Mouse (Mus musculus): ENCODE measurements at regions not wholly inside any gene's neighbourhood (a gene's known extent, or its start where the extent isn't known, plus 50 kb on each side); places are given as distances from the start of the nearest gene placed in this dataset.

DNA sequence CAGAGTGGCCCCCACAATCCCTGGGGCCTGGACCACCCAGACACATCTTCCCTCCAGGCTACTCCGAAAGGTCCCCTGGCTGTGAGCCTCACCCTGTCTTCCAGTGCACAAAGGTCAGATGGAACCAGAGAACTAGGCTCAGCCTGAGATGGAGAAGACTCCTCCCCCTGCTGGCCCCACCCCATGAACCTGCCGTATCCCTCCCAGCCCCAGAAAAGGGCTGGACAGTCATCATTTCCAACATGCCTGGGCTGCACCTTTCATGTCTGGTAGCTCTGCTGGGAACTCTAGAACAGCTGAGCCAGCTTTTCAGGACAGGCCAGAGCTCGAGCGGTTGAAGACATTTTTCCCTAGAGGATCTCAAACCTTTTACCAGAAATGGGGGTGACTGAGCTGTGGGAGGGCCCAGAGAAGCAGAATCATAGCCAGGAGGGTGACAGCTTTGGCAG lies 77.8 kb downstream of the Zfp36l1 start:
- H3K27me3 ChIP-seq (replicated peaks) = no peaks in the 10 kb centered on the region
- H3K4me3 ChIP-seq (replicated peaks) = no peak overlapping the region
- WGBS = 45% methylated on average over 4 of the region's 4 CpGs
- no peak overlapping the region for H3K9ac ChIP-seq
- no peak overlapping the region for H3K27ac ChIP-seq
- H3K36me3 ChIP-seq = no peaks in the 10 kb centered on the region
- ATAC-seq = peak; percentile 81
- peaks cover 9% of the 10 kb centered on the region for H3K4me1 ChIP-seq (replicated peaks)
- H3K4me2 ChIP-seq (replicated peaks) = no peak overlapping the region
- H3K9me3 ChIP-seq = no peaks in the 10 kb centered on the region

DNA sequence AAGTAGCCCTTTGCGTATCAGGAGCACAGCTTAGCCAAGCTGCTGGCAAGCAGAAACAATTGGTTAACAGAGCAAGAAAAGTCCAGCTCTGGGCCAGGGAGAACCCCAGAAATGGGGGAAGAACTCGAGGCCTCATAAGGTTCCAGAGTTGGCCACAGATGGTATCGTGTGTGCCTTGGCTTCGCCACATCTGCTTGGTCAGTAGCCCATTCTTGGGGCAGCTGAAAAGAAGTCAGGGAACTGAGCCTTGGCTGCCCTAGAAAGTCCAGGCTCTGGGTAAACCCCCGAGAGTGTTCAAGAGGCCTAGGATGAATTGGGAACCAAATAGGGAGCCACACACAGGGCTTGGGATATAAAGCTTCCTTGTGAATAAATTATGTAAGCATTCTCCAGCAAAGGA lies 78.7 kb downstream of the Zfp36l1 start:
- WGBS = 93% methylated on average over 5 of the region's 5 CpGs
- Histone ChIP-seq H3K4me3 (replicated peaks) (no peak overlapping the region), H3K9me3 (no peaks in the 10 kb centered on the region), H3K27ac (no peak overlapping the region), H3K9ac (no peak overlapping the region), H3K4me2 (replicated peaks) (no peak overlapping the region), H3K4me1 (replicated peaks) (peaks cover 9% of the 10 kb centered on the region), H3K36me3 (no peaks in the 10 kb centered on the region), H3K27me3 (replicated peaks) (no peaks in the 10 kb centered on the region)
- no peak for ATAC-seq

DNA sequence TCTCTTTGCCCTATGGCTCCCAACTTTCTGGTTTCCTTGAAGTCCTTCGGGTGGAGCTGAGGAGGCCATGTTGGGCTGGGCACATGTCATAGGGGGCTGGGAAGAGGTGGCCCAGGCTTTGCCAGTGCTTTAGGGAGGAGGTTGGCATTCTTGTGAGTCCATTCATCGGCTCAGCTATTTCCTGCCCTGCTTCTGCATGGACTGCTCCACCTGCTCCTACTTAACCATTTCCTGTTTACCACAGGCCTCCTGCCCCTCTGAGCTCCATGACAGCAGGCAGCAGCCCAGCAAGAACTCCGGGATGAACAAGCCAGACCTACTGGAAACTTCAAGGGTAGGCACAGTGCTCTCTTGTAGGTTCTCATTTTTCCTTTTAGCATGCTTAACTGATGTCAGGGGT lies 80.3 kb downstream of the Zfp36l1 start:
- WGBS = 52% methylated on average over 3 of the region's 3 CpGs
- H3K27me3 ChIP-seq (replicated peaks) = no peaks in the 10 kb centered on the region
- ATAC-seq = no peak

DNA sequence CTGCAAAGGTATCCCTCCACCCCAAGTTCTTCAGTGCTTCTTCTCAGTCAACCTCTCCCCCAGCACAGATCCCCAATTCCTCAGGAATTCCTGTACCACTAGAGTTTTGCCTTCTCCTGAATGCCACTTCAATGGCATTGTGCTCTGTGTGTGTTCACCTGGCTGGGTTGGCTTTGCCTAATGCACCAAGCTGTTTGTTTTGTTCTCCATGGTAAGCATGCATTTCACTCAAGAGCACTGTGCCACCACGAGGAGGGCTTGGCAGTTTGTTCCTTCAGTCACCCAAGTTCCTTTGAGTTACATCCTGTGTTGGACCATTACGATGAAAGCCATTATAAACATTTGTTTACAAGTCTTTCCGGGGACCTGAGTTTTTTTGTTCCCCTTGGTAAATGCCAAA lies 84.5 kb downstream of the Zfp36l1 start:
- no peaks in the 10 kb centered on the region for H3K9me3 ChIP-seq
- no peak for ATAC-seq
- 65% methylated on average over 3 of the region's 3 CpGs for WGBS

More for the DNA sequence above, 80.3 kb downstream of the Zfp36l1 start:
- no peak overlapping the region for H3K27ac ChIP-seq
- H3K4me2 ChIP-seq (replicated peaks) = no peak overlapping the region
- peaks cover 9% of the 10 kb centered on the region for H3K4me1 ChIP-seq (replicated peaks)
- no peaks in the 10 kb centered on the region for H3K9me3 ChIP-seq
- H3K36me3 ChIP-seq = no peaks in the 10 kb centered on the region
- no peak overlapping the region for H3K9ac ChIP-seq
- no peak overlapping the region for H3K4me3 ChIP-seq (replicated peaks)

DNA sequence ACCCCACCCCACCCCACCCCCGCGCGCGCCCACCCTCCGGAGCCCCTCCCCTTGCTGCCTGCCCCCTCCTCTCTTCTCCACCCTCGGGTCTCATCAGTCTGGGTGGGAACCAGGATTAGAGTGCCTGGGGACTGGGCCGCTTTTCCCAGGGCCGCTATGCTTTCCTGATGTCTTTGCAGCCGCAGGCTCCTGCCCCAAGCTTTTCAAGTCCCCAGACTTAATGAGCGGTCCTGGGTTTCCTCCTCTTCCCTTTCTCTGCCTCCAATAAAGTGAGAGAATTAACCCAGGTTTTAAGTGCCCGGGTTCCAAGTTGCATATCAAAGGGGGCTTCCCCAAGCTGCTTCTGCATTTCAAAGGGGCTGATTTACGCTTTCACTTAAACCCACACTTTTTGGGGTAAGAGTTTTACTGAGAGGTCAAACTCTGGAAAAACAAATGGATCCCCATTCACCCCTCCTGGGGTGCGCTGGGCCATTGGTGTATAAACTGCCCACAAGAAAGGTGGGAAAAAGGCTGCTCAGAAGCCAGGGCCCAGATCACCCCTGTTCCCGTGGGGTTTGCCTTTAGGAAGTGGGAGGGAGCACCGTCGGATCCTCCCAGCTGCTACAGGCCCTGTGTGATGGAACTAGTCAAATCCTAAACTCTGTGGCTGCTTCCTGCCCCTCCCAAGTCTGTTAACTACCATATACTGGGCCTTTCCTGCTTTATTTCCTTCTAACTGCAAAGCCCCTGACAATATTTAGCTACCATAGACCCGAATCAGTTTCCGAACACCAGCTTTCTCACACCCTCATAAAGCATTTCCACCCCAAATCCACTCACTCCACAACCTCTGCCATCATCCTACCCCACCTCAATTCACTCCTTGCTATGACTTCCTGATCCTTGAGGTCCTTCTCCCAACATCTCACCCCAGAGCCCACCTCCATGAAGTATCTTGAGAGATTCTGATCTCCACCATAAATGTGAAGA lies 89.4 kb downstream of the Zfp36l1 start:
- Histone ChIP-seq H3K36me3 (no peaks in the 10 kb centered on the region), H3K27ac (no peak overlapping the region), H3K27me3 (replicated peaks) (no peaks in the 10 kb centered on the region), H3K9me3 (no peaks in the 10 kb centered on the region), H3K4me3 (replicated peaks) (no peak overlapping the region), H3K4me2 (replicated peaks) (0 out of 2 replicates have a peak overlapping the region, but pooled peaks have one; percentile 22), H3K4me1 (replicated peaks) (peaks cover 26% of the 10 kb centered on the region), H3K9ac (0 out of 2 replicates have a peak overlapping the region, but pooled peaks have one; percentile 1)
- WGBS = 30% methylated on average over 18 of the region's 18 CpGs
- ATAC-seq = no peak

More for the DNA sequence above, 84.5 kb downstream of the Zfp36l1 start:
- no peak overlapping the region for H3K9ac ChIP-seq
- no peak overlapping the region for H3K27ac ChIP-seq
- no peak overlapping the region for H3K4me3 ChIP-seq (replicated peaks)
- no peaks in the 10 kb centered on the region for H3K27me3 ChIP-seq (replicated peaks)
- H3K4me1 ChIP-seq (replicated peaks) = peaks cover 3% of the 10 kb centered on the region
- H3K4me2 ChIP-seq (replicated peaks) = no peak overlapping the region
- no peaks in the 10 kb centered on the region for H3K36me3 ChIP-seq

DNA sequence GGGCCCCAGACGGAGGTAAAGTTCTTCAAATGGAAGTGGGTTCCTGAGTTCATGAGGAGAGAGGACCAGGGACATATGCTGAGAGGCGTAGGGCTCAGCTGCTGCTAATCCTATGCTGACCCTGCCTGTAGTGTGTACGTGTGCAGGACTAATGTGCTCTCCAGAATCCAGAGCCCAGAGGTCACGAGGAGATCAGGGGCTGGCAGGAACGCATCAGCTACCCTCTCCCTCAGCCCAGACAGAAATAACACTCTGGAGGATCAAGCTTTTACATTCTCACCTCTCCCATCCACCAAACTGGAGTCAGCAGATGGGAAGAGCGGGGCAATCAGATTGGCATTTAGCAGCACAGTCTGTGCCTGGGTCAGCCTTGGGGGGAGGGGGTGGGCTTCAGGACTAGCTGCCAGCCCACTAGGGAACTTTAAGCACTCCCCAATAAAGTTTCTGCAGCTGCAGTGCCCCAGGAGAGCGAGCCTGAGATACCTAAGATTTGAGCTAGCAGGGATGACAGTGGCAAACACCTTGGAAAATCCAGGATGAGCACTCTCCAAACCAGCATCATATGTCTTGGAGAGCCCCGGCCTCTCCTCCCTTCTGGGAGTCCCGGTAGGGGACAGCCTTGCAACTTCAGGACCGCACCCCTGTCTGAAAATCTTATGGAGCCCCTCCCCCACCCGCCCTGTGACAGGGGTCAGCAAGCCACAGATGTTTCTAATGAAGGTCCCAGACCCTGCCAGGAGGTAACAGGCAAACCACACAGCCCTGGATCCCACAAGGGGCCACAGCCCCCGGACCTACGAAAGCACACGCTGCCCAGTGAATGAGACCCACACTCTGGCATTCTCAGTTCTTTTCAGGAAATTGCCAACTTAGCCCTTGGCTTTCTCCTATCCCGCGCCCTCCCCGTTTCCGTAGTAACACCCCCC lies 90.4 kb downstream of the Zfp36l1 start:
- peak; percentile 38; the same call in 1 of the 2 replicates for ATAC-seq
- 39% methylated on average over 18 of the region's 18 CpGs for WGBS
- H3K9ac ChIP-seq = no peak overlapping the region
- peaks cover 26% of the 10 kb centered on the region for H3K4me1 ChIP-seq (replicated peaks)
- H3K36me3 ChIP-seq = no peaks in the 10 kb centered on the region
- no peaks in the 10 kb centered on the region for H3K27me3 ChIP-seq (replicated peaks)
- H3K4me3 ChIP-seq (replicated peaks) = no peak overlapping the region
- 0 out of 2 replicates have a peak overlapping the region, but pooled peaks have one; percentile 22 for H3K4me2 ChIP-seq (replicated peaks)
- no peaks in the 10 kb centered on the region for H3K9me3 ChIP-seq
- H3K27ac ChIP-seq = 0 out of 2 replicates have a peak overlapping the region, but pooled peaks have one; percentile 24

DNA sequence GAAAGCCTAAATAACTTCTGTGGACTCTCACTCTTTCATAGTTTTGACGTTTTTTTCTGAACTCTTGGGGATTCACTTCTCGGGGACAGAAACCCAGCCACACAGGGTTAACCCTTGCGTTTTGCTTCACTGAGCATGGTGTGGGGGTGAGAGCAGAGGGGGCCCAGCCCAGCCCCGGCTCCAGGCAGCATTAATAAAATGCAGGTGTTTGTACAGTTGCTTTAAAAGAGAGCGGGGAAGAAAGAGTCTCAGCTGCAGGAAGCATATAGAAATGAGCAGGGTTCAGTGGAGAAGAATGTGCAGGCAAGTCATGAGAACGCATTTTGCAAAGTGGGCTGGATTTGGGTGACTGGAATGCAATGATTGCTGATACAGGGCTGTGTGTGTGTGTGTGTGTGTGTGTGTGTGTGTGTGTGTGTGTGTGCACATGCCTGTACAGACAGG lies 91.8 kb downstream of the Zfp36l1 start:
- H3K36me3 ChIP-seq = no peaks in the 10 kb centered on the region
- no peaks in the 10 kb centered on the region for H3K9me3 ChIP-seq
- no peak overlapping the region for H3K4me3 ChIP-seq (replicated peaks)
- WGBS = 17% methylated on average over 6 of the region's 6 CpGs
- no peak for ATAC-seq
- peak overlapping the region; percentile 24; the same call in 1 of the 2 replicates for H3K27ac ChIP-seq
- no peak overlapping the region for H3K4me2 ChIP-seq (replicated peaks)
- no peak overlapping the region for H3K9ac ChIP-seq
- no peaks in the 10 kb centered on the region for H3K27me3 ChIP-seq (replicated peaks)
- H3K4me1 ChIP-seq (replicated peaks) = peaks cover 26% of the 10 kb centered on the region

DNA sequence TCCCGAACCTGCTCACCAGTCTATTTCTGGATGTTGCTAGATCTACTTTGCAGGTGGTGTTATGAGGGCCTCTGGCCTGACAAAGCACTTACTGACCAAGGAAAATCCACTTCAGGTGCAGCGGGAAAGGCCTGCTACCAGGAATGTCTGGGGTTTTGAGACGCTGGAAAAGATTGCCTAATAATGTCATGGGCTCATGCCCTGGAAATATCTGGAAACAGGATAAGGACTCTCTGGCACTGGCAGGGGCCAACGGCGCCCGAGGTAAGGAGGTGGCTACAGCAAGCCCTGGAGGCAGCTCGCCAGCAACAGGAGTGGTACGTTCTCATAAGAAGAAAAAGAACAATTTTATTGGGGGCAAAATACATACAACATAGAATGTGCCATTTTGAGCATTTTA lies 94.7 kb downstream of the Zfp36l1 start:
- Histone ChIP-seq H3K9ac (no peak overlapping the region), H3K9me3 (no peaks in the 10 kb centered on the region), H3K4me3 (replicated peaks) (no peak overlapping the region), H3K4me1 (replicated peaks) (peaks cover 31% of the 10 kb centered on the region), H3K4me2 (replicated peaks) (no peak overlapping the region), H3K27me3 (replicated peaks) (no peaks in the 10 kb centered on the region), H3K27ac (no peak overlapping the region), H3K36me3 (no peaks in the 10 kb centered on the region)
- WGBS = 86% methylated on average over 8 of the region's 8 CpGs
- no peak for ATAC-seq

DNA sequence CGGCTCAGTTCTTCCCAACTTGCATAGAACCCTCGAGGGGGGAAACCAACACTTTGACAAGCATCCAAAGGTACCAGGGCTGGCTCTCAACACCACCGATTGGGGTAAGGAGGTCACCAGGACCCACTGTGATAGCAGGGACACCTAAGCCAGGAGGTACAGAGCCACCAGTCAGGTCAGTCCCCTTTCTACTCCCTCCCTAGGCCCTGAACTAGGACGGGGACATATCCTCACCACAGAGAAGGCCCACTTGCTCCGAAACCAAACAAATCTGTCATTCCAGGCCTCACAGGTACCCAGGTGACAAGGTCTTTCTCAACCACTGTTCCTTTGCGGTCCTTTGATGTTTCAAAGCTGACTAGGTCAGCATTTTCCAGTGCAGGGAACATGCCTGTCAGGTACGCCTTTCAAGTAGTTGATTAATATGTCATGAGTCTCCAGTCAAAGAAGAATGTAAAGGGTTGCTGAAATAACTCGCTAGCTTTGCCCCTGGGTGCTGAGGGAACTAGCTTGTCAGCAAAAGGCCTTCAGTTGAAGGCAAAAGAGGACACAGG lies 95.4 kb downstream of the Zfp36l1 start:
- Histone ChIP-seq H3K27ac (no peak overlapping the region), H3K36me3 (no peaks in the 10 kb centered on the region), H3K4me2 (replicated peaks) (no peak overlapping the region), H3K9me3 (no peaks in the 10 kb centered on the region), H3K9ac (no peak overlapping the region), H3K27me3 (replicated peaks) (no peaks in the 10 kb centered on the region), H3K4me1 (replicated peaks) (peaks cover 25% of the 10 kb centered on the region), H3K4me3 (replicated peaks) (no peak overlapping the region)
- 76% methylated on average over 8 of the region's 8 CpGs for WGBS
- ATAC-seq = no peak

DNA sequence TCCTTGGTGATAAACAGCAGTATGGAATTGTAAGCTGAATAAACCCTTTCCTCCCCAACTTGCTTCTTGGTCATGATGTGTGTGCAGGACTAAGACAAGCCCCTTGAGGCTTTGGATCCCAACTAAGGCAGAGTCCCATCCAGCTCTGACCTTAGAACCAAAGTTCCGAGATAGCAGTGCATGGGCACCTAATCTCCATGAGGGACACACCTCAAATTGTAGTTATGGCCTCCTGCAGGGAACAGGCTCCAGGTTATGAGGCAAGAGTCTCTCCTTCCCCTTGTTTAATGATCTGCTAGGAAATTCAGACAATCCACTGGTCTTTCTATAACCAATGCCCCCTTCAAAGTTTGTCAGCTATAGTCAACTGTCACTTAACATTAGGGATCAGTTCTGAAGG lies 96.9 kb downstream of the Zfp36l1 start:
- 77% methylated on average over 1 of the region's 1 CpGs for WGBS
- Histone ChIP-seq H3K27ac (no peak overlapping the region), H3K9me3 (no peaks in the 10 kb centered on the region), H3K4me1 (replicated peaks) (peaks cover 11% of the 10 kb centered on the region), H3K36me3 (no peaks in the 10 kb centered on the region), H3K4me3 (replicated peaks) (no peak overlapping the region), H3K9ac (no peak overlapping the region), H3K27me3 (replicated peaks) (no peaks in the 10 kb centered on the region), H3K4me2 (replicated peaks) (no peak overlapping the region)
- ATAC-seq = peak; percentile 60

DNA sequence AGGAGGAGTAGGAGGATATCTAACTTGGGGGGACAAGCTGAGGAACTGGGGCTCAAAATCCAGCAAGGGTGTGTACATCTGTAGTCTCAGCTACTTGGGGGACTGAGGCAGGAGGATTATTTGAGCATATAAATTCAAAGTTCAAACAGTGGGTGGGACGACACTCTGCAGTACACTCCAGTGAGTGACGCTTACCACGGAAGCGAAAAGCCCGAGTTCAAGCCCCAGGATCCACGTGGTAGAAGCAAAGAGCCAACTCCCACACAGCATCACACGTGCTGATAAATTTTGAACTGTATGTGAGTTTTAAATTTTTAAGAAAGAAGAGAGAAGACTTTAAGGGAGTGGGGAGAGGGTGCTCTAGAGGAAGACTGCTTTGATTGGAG lies 98.2 kb downstream of the Zfp36l1 start:
- peaks cover 11% of the 10 kb centered on the region for H3K4me1 ChIP-seq (replicated peaks)
- H3K4me3 ChIP-seq (replicated peaks) = no peak overlapping the region
- ATAC-seq = 0 out of 2 replicates have a peak, but pooled peaks have one; percentile 4
- peak overlapping the region; percentile 37 for H3K4me2 ChIP-seq (replicated peaks)
- peak overlapping the region; percentile 88 for H3K27ac ChIP-seq
- H3K9me3 ChIP-seq = no peaks in the 10 kb centered on the region
- H3K36me3 ChIP-seq = no peaks in the 10 kb centered on the region
- peak overlapping the region; percentile 14; the same call in 1 of the 2 replicates for H3K9ac ChIP-seq
- no peaks in the 10 kb centered on the region for H3K27me3 ChIP-seq (replicated peaks)
- 53% methylated on average over 7 of the region's 7 CpGs for WGBS
